Mouse (Mus musculus): Measurements from ENCODE around the gene Hmgb3.

DNA sequence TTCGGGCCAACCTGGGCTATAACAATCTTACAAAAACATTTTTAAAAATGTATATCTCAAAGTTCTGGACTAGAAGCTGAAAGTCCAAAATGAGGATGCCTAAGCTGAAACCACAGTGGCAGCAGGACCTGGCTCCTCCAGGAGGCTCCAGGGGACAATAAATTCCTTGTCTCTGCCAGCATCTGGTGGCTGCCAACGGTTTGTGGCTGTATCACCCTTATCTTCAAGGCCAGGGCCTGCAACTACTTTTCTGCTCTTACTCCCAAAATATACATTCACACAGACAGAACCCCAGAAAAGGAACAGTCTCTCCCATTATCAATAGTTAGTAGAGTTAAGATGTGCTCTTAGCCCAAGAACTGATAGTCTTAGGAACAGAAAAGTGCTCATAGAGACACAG is 10.6 kb upstream of the Hmgb3 start:
- TF ChIP-seq CTCF (IDR thresholded peaks at IDR 0.05; ENCODE audit: insufficient read depth, low read depth, low read length) (no peak), POLR2A (IDR thresholded peaks at IDR 0.05; ENCODE audit: insufficient read depth, low read depth, low read length) (no peak)

All from olfactory bulb, adult 2 months (tissue).